Mouse (Mus musculus) cerebellum, postnatal 36 days (tissue): ENCODE measurements around the gene Tsga10ip.
A peak's percentile ranks its signal among the peaks of the same experiment; 100 is the strongest.

Experiments used
- DNase-seq, 2 experiments: peaks; one replicate each; pipeline ENCODE4 v3.0.0; 2021 to 2022; ENCODE audit warnings: mixed read lengths in 2 of 2

Tsga10ip gene

GRCm38 (mm10) chr19:5402293-5402692 lies at the start of gene Tsga10ip:
Gene Tsga10ip, minus strand, starts transcription at chr19:5402526.
- DNase-seq: no peak

- no peak for DNase-seq
Measured at GRCm38 (mm10) chr19:5451766-5452165, 49.4 kb upstream of the Tsga10ip start.

GRCm38 (mm10) chr19:5449673-5450072 lies 47.3 kb upstream of the Tsga10ip start:
- no peak for DNase-seq

DNA sequence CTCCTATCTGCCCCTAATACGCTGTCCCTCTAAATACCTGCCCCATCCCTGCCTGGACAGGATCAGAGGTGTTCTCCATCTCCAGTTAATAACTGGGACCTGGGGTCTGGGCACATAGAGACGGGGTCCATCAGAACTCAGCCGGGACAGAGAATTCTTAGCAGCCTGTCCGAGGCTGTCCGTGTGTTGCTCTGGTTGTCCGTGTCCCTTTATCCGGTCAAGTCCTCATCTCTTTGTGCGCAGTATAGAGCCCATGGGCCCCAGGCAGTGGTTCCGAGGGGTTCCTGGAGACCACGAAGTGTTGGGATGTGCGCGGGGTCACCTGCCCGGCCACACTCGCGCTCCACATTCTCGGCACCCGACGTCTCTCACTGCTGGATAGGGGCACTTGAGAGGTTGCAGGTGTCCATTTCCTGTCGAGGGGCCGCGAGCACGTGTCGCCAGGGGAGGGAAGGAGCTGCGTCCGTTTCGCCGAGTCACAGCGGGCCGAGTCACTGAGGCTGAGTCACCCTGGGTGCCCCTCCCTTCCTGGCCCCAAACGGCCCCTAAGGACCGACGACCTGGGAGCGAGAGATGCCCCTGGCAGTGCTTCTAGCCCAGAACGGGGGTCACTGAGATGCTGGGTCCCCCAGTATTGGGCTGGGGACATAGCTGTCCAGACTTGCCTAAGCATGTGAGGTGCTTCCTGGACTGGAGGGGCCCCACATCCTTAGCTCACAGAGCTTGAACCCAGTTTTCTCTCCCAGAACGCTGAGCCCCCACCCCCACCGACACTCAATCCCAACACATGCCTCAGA lies 46.2 kb upstream of the Tsga10ip start:
- DNase-seq: no peak

- peak; percentile 50 to 62 for DNase-seq
Measured at GRCm38 (mm10) chr19:5447515-5448353, 45.4 kb upstream of the Tsga10ip start, which contains the start of gene Fosl1. Gene Fosl1, plus strand, starts transcription at chr19:5447547.

DNA sequence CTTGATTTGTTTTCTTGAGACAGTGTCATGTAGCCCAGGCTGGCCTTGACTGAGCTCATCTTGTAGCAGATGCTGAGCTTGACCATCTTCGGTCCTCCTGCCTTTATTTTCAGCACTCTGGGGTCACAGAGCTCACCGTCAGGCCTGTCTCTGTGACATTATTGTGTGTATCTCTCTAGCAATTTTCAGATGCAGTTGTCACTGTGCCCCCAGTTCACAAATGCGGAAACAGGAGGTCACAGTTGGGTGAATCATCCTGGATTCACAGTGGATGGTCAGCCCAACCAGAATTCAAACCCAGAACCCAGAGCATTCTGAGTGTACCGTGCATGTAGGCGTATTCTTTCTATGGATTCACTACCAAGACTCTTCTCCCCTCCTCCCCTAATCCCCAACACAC lies 43.4 kb upstream of the Tsga10ip start:
- no peak for DNase-seq

GRCm38 (mm10) chr19:5444954-5445353 lies 42.6 kb upstream of the Tsga10ip start:
- DNase-seq: no peak

DNA sequence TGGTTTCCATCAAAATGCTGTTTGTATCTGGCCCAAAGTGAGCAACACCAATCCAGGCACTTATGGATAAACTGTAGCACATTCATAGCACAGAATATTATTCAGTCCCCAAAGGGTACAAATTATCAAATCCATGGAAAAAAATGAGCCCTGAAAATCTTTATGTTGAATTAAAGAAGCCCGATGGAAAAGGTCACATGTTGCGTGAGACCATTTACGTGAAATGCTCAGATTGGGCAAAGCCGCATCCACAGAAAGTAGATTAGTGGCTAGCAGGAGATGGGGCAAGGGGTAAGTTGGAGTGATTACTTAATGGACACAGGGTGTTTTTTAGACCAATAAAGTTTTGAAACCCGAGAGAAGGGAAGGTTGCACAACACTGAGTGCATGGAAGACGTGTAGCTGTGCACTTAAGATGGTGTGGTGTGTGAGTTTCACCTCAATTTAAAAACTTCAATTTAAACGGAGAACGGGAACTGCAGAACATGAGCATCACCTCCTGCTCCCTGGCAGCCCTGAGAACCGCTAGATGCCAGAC lies 42.1 kb upstream of the Tsga10ip start:
- DNase-seq: no peak

DNA sequence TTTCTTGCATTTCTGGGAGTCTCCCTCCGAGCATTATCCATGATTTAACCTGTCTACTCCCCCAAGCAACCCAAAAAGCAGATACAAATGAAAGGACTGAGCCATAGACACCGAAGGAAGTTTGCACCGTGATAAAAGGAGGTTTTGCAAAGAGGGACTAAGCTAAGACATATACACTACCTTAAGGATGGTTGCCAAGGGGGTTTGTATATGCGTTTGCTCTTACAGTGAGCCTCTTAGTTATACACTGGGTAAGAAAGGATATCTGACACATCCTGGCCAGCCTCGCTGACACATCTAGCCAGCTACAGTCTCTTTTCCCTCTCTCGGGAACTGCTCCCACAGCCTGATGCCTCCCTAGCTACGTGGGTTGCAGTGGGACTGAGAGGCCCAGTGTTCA lies 31.6 kb upstream of the Tsga10ip start:
- DNase-seq: no peak

GRCm38 (mm10) chr19:5432992-5433852 lies 30.9 kb upstream of the Tsga10ip start:
- peak in 1 of 2 experiments; percentile 40 for DNase-seq

DNA sequence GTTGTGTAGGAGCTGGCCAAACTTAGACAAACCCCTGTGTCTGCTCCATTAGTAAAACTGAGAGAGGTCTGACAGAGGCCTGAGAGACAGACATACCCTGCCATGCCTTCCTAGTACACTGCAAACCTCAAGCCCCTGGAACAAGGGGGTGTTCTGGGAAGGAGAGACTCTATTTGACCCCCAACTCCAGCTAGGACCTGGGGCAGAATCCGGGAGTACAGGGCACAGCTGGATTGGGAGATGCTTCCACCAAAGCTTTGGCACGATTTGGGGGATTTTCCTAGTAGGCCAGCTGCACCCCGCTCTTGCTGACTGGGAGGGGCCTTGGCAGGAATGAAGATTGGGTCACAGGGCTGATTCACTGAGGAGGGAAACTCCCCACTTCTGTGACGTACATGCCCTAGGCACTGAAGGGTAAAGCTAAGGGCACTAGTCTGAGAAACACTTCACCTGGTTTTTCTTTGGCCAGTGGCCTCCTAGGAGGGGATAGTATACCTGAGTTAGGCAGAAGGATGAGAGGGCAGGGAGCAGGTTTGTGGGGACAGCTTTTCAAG lies 29.7 kb upstream of the Tsga10ip start:
- DNase-seq: no peak

DNA sequence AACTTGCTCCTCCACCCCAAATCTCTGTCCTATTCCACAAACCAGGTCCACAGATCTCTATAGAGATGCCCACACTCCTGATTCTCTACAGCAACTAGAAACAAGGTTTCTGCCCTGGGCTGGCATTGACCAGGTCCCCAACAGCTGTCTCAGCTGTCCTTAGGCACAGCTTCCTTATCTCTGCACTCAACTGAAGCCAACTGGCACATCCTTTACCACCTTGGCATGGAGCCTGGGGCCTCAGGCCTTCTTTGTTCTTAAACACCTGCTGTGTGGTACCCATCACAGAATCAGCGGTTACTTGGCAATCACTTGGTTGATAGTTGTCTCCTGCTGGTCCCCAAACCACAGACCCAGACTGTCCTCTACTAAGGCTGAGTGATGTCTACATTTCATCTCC lies 28.1 kb upstream of the Tsga10ip start:
- no peak for DNase-seq

DNA sequence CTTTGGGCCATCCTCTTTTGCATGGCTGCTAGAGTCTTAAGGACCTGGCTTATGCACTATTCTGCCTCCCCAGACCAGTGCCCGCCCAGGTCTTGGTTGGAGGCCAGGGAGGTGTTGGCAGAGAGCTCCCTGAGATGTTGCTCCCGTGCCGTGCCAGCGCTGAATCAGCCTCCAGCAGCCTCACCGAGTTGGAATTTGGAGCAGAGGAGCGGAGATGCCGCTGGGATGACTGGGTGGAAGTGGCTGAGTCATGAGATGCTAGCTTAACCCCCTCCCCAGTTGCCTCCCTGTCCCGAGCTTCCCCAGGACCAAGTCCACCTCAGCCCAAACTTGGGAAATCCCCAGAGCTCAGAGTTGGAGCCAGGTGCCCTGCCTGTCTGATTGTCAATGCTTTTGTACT lies 27.5 kb upstream of the Tsga10ip start:
- peak; percentile 70 to 73 for DNase-seq

GRCm38 (mm10) chr19:5429219-5429618 lies 26.9 kb upstream of the Tsga10ip start:
- DNase-seq: no peak

DNA sequence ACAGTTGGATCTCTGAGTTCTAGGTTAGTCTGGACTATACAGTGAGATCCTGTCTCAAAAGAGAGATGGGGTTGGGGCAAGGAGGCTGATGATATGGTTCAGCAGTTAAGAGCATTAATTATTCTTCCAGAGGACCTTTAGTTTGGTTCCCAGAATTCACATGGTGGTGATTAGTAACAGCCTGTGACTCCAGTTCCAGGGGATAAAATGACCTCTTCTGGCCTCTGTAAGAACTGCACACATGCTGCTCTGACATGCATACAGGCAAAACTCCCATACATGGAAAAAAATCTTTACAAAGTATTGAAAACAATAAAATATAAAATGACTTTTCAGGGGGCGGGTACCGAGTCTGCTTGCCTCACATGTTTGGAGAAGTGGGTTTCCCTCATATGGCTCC lies 25.8 kb upstream of the Tsga10ip start:
- DNase-seq: peak in 1 of 2 experiments; percentile 46

- DNase-seq: no peak
Measured at GRCm38 (mm10) chr19:5426640-5427290, 24.4 kb upstream of the Tsga10ip start.

GRCm38 (mm10) chr19:5425906-5426565 lies 23.7 kb upstream of the Tsga10ip start:
- DNase-seq: peak; percentile 26 to 30

GRCm38 (mm10) chr19:5424782-5425741 lies 22.7 kb upstream of the Tsga10ip start, which contains the start of the genes Drap1 and AI837181:
Gene Drap1, minus strand, starts transcription at chr19:5424979.
Gene AI837181, plus strand, starts transcription at chr19:5425144.
- peak; percentile 93 to 95 for DNase-seq

- peak in 1 of 2 experiments; percentile 73 for DNase-seq
Measured at GRCm38 (mm10) chr19:5424092-5424781, 21.9 kb upstream of the Tsga10ip start.
